Mouse (Mus musculus) neutrophil, adult 5-6 weeks (primary cell): Measurements from ENCODE around the gene Zscan4c. TPM values are rescaled to one million over a fixed set of nuclear protein-coding genes. Genes with fewer than 3 reads are reported as not detected.
"Not testable (repeated sequence)": the region's sequence is repeated elsewhere in the genome, so short reads cannot be mapped to it uniquely, and the experiment has no call there.

Experiments
- ATAC-seq: fragments of 151-379, 151-347 bp; 2 replicates; pipeline ENCODE4 v1.8.0; 2017; ENCODE audit warnings: mild to moderate bottlenecking, moderate TSS enrichment; ENCODE audit not compliant: insufficient number of reproducible peaks, poor library complexity, low FRiP score, severe bottlenecking; ENCODE audit errors: extremely low read depth
- total RNA-seq: library from RNA; stranded (forward); fragments of 200-1000 nt; gene quantifications from 2 replicates; pipeline ENCODE4 v1.2.3, GENCODE M21; 2017

The Zscan4c gene
- total RNA-seq: not detected in 2 replicates

DNA sequence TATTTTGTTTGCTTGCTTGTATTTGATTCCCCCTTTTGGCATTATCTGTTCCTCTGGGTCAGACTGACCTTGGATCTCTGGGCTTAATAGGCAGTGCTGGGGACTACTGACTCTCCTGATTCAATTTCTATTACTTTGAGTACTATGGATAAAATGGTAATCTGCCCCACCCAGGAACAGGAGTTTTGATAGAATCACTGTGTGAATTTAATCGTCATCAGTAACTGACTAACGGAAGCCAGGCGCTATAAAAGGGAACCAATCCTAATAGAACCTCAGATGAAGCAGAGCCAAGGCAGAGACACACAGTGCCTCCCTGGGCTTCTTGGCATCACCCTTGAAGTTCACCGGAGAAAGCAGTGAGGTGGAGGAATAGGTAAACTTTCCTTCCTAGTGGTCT, at the start of gene Zscan4c:
Gene Zscan4c, plus strand, starts transcription at position 301 of the 400 bp plus-strand sequence.
- not testable (repeated sequence) for ATAC-seq

Other genes starting within 250 kb of the Zscan4c start
- gene Zscan4b, start 100.7 kb upstream of the Zscan4c start, total RNA-seq: not detected in 2 replicates
- not detected in 2 replicates for gene Zscan4-ps1, start 63.9 kb downstream of the Zscan4c start, total RNA-seq
- gene Zscan4d, start 160.4 kb downstream of the Zscan4c start, total RNA-seq: not detected in 2 replicates